Mouse (Mus musculus) liver, adult 2 months (tissue): ENCODE results near the gene Uts2. TPM values are rescaled to one million over a fixed set of nuclear protein-coding genes. Genes with fewer than 3 reads are reported as not detected.

Experiments
- DNase-seq: peaks from one replicate; pipeline ENCODE4 v3.0.0-alpha.2; 2011; ENCODE audit warnings: low read depth, low spot score; ENCODE audit errors: extremely low read depth
- H3K27ac ChIP-seq: fragments of 200-500 bp; replicated peaks from 2 replicates; pipeline ENCODE4 v1.5.1; 2012; ENCODE audit warnings: low read depth, mild to moderate bottlenecking, control low read depth, inconsistent platforms, low read length; ENCODE audit not compliant: insufficient read depth
- H3K27me3 ChIP-seq: fragments of 200-500 bp; 2 replicates; pipeline ENCODE4 v1.6.1; 2012; ENCODE audit warnings: mild to moderate bottlenecking, moderate library complexity, low read length, inconsistent platforms; ENCODE audit not compliant: control insufficient read depth, insufficient read depth
- H3K36me3 ChIP-seq: fragments of 200-500 bp; 2 replicates; pipeline ENCODE4 v1.6.1; 2012; ENCODE audit warnings: low read length, inconsistent platforms; ENCODE audit not compliant: control insufficient read depth, insufficient read depth
- H3K4me1 ChIP-seq: fragments of 200-500 bp; 2 replicates; pipeline ENCODE4 v1.6.1; 2011; ENCODE audit warnings: low read length; ENCODE audit not compliant: control insufficient read depth, insufficient read depth
- H3K4me3 ChIP-seq: fragments of 200-500 bp; 2 replicates; pipeline ENCODE4 v1.5.1; 2011; ENCODE audit warnings: low read depth, mild to moderate bottlenecking, control low read depth, low read length, moderate library complexity; ENCODE audit not compliant: insufficient read depth
- H3K79me2 ChIP-seq: fragments of 200-500 bp; 2 replicates; pipeline ENCODE4 v1.6.1; 2012; ENCODE audit warnings: inconsistent platforms, mild to moderate bottlenecking, low read length, moderate library complexity; ENCODE audit not compliant: control insufficient read depth, insufficient read depth
- H3K9ac ChIP-seq: fragments of 200-500 bp; 2 replicates; pipeline ENCODE4 v1.6.1; 2012; ENCODE audit warnings: low read depth, mild to moderate bottlenecking, control low read depth, inconsistent platforms, low read length
- CTCF ChIP-seq: fragments of 200-500 bp; IDR thresholded peaks from 2 replicates; pipeline ENCODE4 v1.5.1; 2011; ENCODE audit warnings: low read depth, low read length, control low read depth
- POLR2A ChIP-seq: fragments of 200-500 bp; IDR thresholded peaks from 2 replicates; pipeline ENCODE4 v1.6.1; 2011; ENCODE audit warnings: low read length, control low read depth; ENCODE audit not compliant: insufficient read depth; ENCODE audit errors: extremely low read depth
- WGBS: fragments of 180-500 bp; shearing (Covaris S2); methylation state at CpG from one replicate; pipeline ENCODE4 v1.1.7; 2018; 5-methylcytosine and 5-hydroxymethylcytosine counted together
- polyA plus RNA-seq: library from polyadenylated mRNA; depleted of rRNA; stranded (reverse); fragments of >200 nt; gene quantifications from 2 replicates; pipeline ENCODE4 v1.2.3, GENCODE M21; 2012; rRNA removed
- total RNA-seq: library from RNA; depleted of rRNA; stranded (reverse); fragments of >200 nt; gene quantifications from 2 replicates; pipeline ENCODE4 v1.2.3, GENCODE M21; 2014; rRNA removed

The Uts2 gene
- total RNA-seq = not detected in 2 replicates
- not detected in 2 replicates for polyA plus RNA-seq

DNA sequence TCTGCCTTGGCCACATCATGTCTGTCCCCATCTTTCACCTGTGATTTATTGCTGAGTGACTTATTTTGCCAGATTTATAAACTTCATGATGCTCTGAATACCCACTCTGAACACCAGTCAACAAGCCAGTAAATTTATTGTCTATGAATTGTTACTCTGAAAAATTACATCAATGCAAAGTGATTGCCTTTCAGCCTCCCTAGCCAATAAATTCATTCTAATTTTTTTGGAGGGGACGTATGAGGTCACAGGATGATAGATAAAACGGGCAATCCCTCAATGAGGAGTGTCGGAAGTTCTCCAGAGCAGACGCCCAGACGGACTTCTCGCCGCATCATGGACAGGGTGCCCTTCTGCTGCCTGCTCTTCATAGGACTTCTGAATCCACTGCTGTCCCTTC lies at the start of gene Uts2:
TSS of gene Uts2 (plus strand) at position 301 of the 400 bp plus-strand sequence.
- no peak within 1 kb of the TSS for H3K27ac ChIP-seq
- H3K9ac ChIP-seq = no peak within 1 kb of the TSS
- DNase-seq = no peak
- TF ChIP-seq POLR2A (no peak), CTCF (no peak)
- no peaks in the 10 kb centered on the region for H3K36me3 ChIP-seq
- H3K79me2 ChIP-seq = no peaks in the 10 kb centered on the region
- no peak within 1 kb of the TSS for H3K4me3 ChIP-seq
- no peaks in the 10 kb centered on the region for H3K27me3 ChIP-seq
- H3K4me1 ChIP-seq = no peaks in the 10 kb centered on the region
- WGBS = 82% methylated on average over 7 of the region's 7 CpGs

DNA sequence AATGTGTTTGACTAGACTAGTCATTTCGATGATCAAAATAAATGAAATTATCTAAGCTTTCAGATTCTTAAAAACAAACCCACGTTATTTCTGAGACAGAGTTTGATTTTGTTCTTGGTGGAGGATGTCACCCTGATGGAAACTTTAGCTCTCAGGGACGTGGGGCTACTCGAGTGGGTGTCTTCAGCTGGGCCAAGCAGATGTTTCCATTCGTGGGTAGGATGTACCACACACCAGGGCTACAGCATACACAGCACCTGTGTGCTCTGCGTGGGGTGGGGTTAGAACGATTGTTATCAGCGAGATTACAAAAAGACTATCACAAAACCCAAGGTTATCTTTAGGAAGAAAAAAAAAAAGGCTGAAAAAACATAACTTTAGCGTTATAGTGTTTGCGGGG lies 45.9 kb upstream of the Uts2 start:
- Histone ChIP-seq H3K4me1 (no peaks in the 10 kb centered on the region), H3K4me3 (no peak overlapping the region), H3K27me3 (peaks cover 3% of the 10 kb centered on the region; the same call in 1 of the 2 replicates), H3K9ac (no peak overlapping the region), H3K27ac (no peak overlapping the region), H3K79me2 (no peaks in the 10 kb centered on the region), H3K36me3 (no peaks in the 10 kb centered on the region)
- TF ChIP-seq POLR2A (no peak), CTCF (no peak)
- WGBS = 72% methylated on average over 10 of the region's 10 CpGs
- DNase-seq = no peak

DNA sequence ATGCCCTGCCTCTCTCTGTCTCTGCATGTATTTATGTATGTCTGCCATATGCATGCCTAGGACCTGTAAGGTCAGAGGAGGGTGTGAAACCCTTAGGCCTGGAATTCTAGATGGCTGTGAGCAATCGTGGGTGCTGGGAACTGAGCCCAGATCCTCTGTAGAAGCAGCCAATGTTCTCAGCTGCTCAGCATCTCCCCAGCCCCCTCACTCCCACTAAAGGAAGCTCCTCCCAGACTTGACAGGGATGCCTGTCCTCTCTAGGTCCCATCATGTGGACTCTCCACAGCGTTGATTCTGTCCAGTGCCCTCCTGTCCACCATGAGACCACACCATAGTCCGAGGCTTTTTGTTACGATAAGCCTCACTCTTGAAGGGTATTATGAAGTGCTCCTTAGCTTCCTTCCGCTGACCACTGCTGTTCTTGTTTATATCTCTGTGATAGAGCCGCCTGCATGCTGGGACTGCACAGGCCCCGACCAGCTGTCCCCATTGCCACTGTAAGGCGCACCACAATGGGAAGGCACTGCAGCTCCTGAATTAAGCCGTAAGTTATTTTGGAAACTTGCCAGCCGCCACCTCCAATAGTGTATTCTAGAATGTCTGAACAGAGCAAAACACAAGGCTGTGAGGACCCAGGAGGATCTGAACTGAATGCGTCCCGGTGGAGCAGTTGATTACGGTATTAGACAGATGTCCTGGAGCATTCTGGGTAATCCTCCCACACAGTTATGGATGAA lies 40.4 kb upstream of the Uts2 start:
- Histone ChIP-seq H3K9ac (no peak overlapping the region), H3K27me3 (no peaks in the 10 kb centered on the region), H3K36me3 (no peaks in the 10 kb centered on the region), H3K79me2 (no peaks in the 10 kb centered on the region), H3K4me1 (no peaks in the 10 kb centered on the region), H3K27ac (no peak overlapping the region), H3K4me3 (no peak overlapping the region)
- WGBS = 84% methylated on average over 13 of the region's 13 CpGs
- DNase-seq = no peak
- no peak for TF ChIP-seq CTCF

DNA sequence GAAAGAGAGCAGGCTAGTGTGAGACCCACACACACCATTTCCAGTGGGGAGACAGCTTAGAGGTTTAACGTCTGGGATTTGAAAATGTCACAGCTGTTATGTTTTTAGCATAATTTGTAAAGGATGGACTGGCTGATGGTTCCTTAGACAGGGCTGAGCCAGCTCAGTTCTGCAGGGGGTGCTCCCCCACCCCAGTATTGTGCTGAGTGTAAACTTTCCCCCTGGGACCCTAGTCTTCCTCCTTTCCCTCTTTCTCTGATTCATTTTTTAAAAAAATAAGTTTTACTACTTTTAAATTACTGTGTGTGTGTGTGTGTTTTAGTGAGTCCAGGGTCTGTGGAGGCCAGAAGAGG lies 39.8 kb upstream of the Uts2 start:
- Histone ChIP-seq H3K27ac (no peak overlapping the region), H3K4me3 (no peak overlapping the region), H3K9ac (no peak overlapping the region), H3K4me1 (no peaks in the 10 kb centered on the region), H3K36me3 (no peaks in the 10 kb centered on the region), H3K27me3 (no peaks in the 10 kb centered on the region), H3K79me2 (no peaks in the 10 kb centered on the region)
- 63% methylated on average over 1 of the region's 1 CpGs for WGBS
- no peak for DNase-seq
- TF ChIP-seq CTCF (no peak), POLR2A (no peak)

DNA sequence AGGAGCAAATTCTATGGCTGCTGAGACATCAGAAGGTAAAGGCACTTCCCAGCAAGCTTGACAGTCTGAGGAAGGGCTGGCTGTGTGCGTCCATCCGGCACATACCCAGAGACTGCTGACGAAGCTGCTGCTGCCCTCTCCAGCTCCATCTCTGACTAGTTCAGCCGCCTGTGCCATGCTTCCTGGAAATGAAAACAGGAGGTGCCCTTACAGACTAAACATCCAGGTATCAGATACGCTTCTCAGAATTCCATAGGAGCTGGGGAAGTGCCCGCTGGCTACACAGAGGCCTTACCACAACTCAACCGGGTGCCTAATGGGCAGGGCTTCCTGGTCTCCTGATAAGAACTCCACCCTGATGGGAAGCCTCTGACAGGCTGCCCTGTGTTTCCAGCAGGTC lies 38.4 kb upstream of the Uts2 start:
- Histone ChIP-seq H3K9ac (no peak overlapping the region), H3K4me3 (no peak overlapping the region), H3K79me2 (no peaks in the 10 kb centered on the region), H3K36me3 (no peaks in the 10 kb centered on the region), H3K4me1 (no peaks in the 10 kb centered on the region), H3K27me3 (no peaks in the 10 kb centered on the region), H3K27ac (no peak overlapping the region)
- DNase-seq = no peak
- TF ChIP-seq POLR2A (no peak), CTCF (no peak)
- 78% methylated on average over 7 of the region's 7 CpGs for WGBS

DNA sequence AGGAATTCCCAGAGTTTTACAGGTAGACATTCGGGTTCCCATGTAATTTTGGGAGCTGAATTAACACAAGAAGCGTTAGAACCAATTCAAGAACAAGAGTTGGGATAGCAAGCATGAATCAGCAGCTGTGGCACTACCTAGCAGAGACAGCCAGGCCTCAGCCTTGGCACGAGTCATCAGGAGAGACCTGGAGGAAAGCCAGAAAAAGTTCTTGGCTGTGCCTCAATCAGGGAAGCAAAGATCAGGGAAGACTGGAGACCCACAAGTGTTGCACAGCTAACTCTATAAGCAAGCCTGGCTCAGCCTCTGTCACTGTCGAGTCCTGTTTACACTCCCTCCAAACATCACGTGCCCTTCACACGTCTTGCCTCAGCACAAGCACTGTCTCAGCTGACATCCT lies 34.7 kb upstream of the Uts2 start:
- Histone ChIP-seq H3K79me2 (no peaks in the 10 kb centered on the region), H3K36me3 (no peaks in the 10 kb centered on the region), H3K4me3 (no peak overlapping the region), H3K27me3 (no peaks in the 10 kb centered on the region), H3K4me1 (no peaks in the 10 kb centered on the region), H3K27ac (no peak overlapping the region), H3K9ac (no peak overlapping the region)
- 25% methylated on average over 6 of the region's 6 CpGs for WGBS
- DNase-seq = peak; percentile 75
- TF ChIP-seq POLR2A (no peak), CTCF (no peak)
